Mouse (Mus musculus) hindbrain, embryonic 11.5 days (tissue): ENCODE data around the gene Dmrtc2. TPM values are rescaled to one million over a fixed set of nuclear protein-coding genes. Genes with fewer than 3 reads are reported as not detected.

Experiments used
- ATAC-seq: fragments of 200-750 bp; cut with Nextera tagmentation; 2 replicates; pipeline ENCODE4 v1.8.0; 2017; ENCODE audit warnings: mild to moderate bottlenecking, moderate TSS enrichment, moderate library complexity; ENCODE audit not compliant: low FRiP score
- DNase-seq: peaks from one replicate; pipeline ENCODE4 v3.0.0-alpha.2; 2015; ENCODE audit warnings: low spot score
- H3K27ac ChIP-seq: fragments of 300-500 bp; sonication (generic); 2 replicates; pipeline ENCODE4 v1.5.1; 2014; ENCODE audit warnings: mild to moderate bottlenecking, low read depth, low read length
- H3K27me3 ChIP-seq: fragments of 300-500 bp; sonication (generic); 2 replicates; pipeline ENCODE4 v1.6.1; 2014; ENCODE audit warnings: mild to moderate bottlenecking, low read length, moderate library complexity, mixed read lengths; ENCODE audit not compliant: control insufficient read depth, insufficient read depth
- H3K36me3 ChIP-seq: fragments of 300-500 bp; sonication (generic); 2 replicates; pipeline ENCODE4 v1.6.1; 2014; ENCODE audit warnings: mild to moderate bottlenecking, low read length, moderate library complexity, mixed read lengths; ENCODE audit not compliant: control insufficient read depth, insufficient read depth
- H3K4me1 ChIP-seq: fragments of 300-500 bp; sonication (generic); replicated peaks from 2 replicates; pipeline ENCODE4 v1.6.1; 2014; ENCODE audit warnings: low read length, mixed read lengths; ENCODE audit not compliant: control insufficient read depth, insufficient read depth
- H3K4me2 ChIP-seq: fragments of 300-500 bp; sonication (generic); replicated peaks from 2 replicates; pipeline ENCODE4 v1.6.1; 2014; ENCODE audit warnings: mild to moderate bottlenecking, low read depth, low read length
- H3K4me3 ChIP-seq: fragments of 300-500 bp; sonication (generic); 2 replicates; pipeline ENCODE4 v1.5.1; 2014; ENCODE audit warnings: low read depth, low read length
- H3K9ac ChIP-seq: fragments of 300-500 bp; sonication (generic); 2 replicates; pipeline ENCODE4 v1.6.1; 2014; ENCODE audit warnings: low read depth, low read length
- H3K9me3 ChIP-seq: fragments of 300-500 bp; sonication (generic); 2 replicates; pipeline ENCODE4 v1.6.1; 2016; ENCODE audit warnings: low read length; ENCODE audit not compliant: control insufficient read depth
- WGBS: fragments of 180-500 bp; shearing (Covaris S2); extraction: QIAGEN DNeasy Blood & Tissue Kit; methylation state at CpG from one replicate; pipeline ENCODE4 v1.1.7; 2014; 5-methylcytosine and 5-hydroxymethylcytosine counted together
- polyA plus RNA-seq: library from polyadenylated mRNA; unstranded; fragments of >200 nt; fragmentation: Nextera tagmentation; extraction: Ambion mirVana; gene quantifications from 2 replicates; pipeline ENCODE4 v1.2.1, GENCODE M21; 2014

Gene Dmrtc2
- polyA plus RNA-seq, 1 experiment from 2014 or later, result 0.14 TPM

DNA sequence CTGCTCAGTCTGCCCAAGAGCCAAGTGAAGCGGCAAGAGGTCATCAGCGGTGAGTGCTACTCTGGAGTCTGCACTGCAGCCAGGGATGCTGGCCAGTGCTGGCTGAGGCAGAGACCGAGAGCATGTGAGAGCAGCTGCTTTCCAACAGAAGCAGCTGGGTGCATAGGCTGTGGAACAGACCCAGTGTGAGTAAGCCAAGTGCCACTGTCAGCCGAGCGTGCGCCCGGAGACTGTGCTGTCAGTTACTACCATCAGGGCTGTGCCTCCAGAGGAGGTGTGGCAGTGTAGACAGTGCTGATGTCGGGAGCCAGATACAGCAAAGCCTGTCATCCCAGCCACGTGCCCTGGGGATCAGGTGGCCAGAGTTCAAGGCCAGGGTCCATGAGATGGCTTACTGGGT lies 49.9 kb downstream of the Dmrtc2 start:
- Histone ChIP-seq H3K27me3 (no peaks in the 10 kb centered on the region), H3K4me3 (no peak overlapping the region), H3K9ac (no peak overlapping the region), H3K9me3 (no peaks in the 10 kb centered on the region), H3K4me2 (no peak overlapping the region), H3K4me1 (no peaks in the 10 kb centered on the region), H3K36me3 (peaks cover 19% of the 10 kb centered on the region), H3K27ac (no peak overlapping the region)
- 95% methylated on average over 9 of the region's 9 CpGs for WGBS
- ATAC-seq (no peak), DNase-seq (no peak)

Other genes with a start within 250 kb of the Dmrtc2 start
- 0.73 and 1.6 TPM in 2 replicates for gene Lypd3, start 233.5 kb upstream of the Dmrtc2 start, polyA plus RNA-seq
- not detected in 2 replicates for gene Tex101, start 193.4 kb upstream of the Dmrtc2 start, polyA plus RNA-seq
- not detected in 2 replicates for gene BC049730, start 160.8 kb upstream of the Dmrtc2 start, polyA plus RNA-seq
- not detected in 2 replicates for gene Gm4763, start 143.1 kb upstream of the Dmrtc2 start, polyA plus RNA-seq
- not detected in 2 replicates for gene Cd177, start 109.7 kb upstream of the Dmrtc2 start, polyA plus RNA-seq
- gene Ceacam10, start 92.9 kb upstream of the Dmrtc2 start, polyA plus RNA-seq, result not detected in 2 replicates
- 20.9 and 23.6 TPM in 2 replicates for gene Gm9844, start 7.8 kb upstream of the Dmrtc2 start, polyA plus RNA-seq
- gene Lypd4, start 116 bp upstream of the Dmrtc2 start, polyA plus RNA-seq, result not detected in 2 replicates
- 1,792 and 1,821 TPM in 2 replicates for gene Rps19, start 14.3 kb downstream of the Dmrtc2 start, polyA plus RNA-seq
- 0.39 TPM in 1 of 2 replicates, not detected in the other for gene Cd79a, start 27.3 kb downstream of the Dmrtc2 start, polyA plus RNA-seq
- gene Arhgef1, start 32.9 kb downstream of the Dmrtc2 start, polyA plus RNA-seq, result 43.0 and 46.4 TPM in 2 replicates
- gene Gm4881, start 74.4 kb downstream of the Dmrtc2 start, polyA plus RNA-seq, result 4.7 and 6.1 TPM in 2 replicates
- 122 and 129 TPM in 2 replicates for gene Rabac1, start 102.7 kb downstream of the Dmrtc2 start, polyA plus RNA-seq
- 40.1 and 48.8 TPM in 2 replicates for gene Atp1a3, start 135.9 kb downstream of the Dmrtc2 start, polyA plus RNA-seq
- 8.9 and 14.4 TPM in 2 replicates for gene Grik5, start 202.3 kb downstream of the Dmrtc2 start, polyA plus RNA-seq
- gene Zfp574, start 202.5 kb downstream of the Dmrtc2 start, polyA plus RNA-seq, result 17.9 and 19.9 TPM in 2 replicates